Mouse (Mus musculus): Measurements from ENCODE around the gene Sowahc.

- no peak for TF ChIP-seq POU5F1 (IDR thresholded peaks at IDR 0.05; ENCODE audit: borderline replicate concordance, low read length)
- TF ChIP-seq CTCF (conservative IDR thresholded peaks at IDR 0.05; ENCODE audit: low read length): no peak
- TF ChIP-seq NANOG (IDR thresholded peaks at IDR 0.05; ENCODE audit: borderline replicate concordance, low read length): no peak
Measured at GRCm38 (mm10) chr10:59256533-59256932, 34.8 kb downstream of the Sowahc start.

All from E14TG2a.4 (cell line).